Comparison of ENCODE assay signal across 21 mouse cellular contexts in the genomic region with DNA sequence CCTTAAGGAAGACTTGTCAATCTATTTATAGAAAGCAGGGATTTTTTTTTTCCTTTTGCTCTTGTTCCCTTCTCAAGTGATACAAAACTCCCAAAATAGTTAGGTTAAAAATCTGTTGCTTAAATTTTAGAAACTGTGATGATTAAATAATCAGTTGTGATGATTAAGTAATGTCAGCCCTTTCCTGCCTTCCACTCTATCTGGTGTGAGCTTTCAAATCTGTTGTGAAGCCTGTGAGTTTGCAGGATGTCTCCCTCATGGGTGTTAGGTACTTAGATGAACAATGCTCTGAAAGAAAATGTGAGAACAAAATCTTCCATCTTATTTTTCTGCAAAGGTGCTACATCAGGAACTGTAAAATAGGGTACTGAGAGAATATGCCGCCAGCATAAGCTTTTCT.
DNase-seq lines count a peak whose midpoint lies in the region; ATAC-seq and TF ChIP-seq lines count a peak whose summit lies in the region.
"Had no signal": no experiment of that assay in that cellular context is flagged by ENCODE, and none has a peak within 500 bp of the region (broad histone marks: within the 10 kb centered on the region; RNA-seq: fewer than 3 reads in every experiment).

No protein-coding gene starts in this region.

- peaks cover 2% of the 10 kb centered on the region; the same call in 1 of the 2 replicates for H3K4me1 ChIP-seq in cortical plate, adult 2 months (ENCODE audit: control insufficient read depth, insufficient read depth, low read length)
- no peaks in the 10 kb centered on the region for H3K4me1 ChIP-seq in intestine, embryonic 16.5 days (ENCODE audit: control insufficient read depth, insufficient read depth, low read length)
- H3K4me1 ChIP-seq: embryonic facial prominence, embryonic 12.5 days; embryonic facial prominence, embryonic 15.5 days; forebrain, embryonic 12.5 days; forebrain, embryonic 15.5 days; hindbrain, embryonic 12.5 days; hindbrain, embryonic 15.5 days had no signal

- no peaks in the 10 kb centered on the region for H3K36me3 ChIP-seq in intestine, embryonic 16.5 days (ENCODE audit: control insufficient read depth, insufficient read depth, low read length)
- H3K36me3 ChIP-seq: embryonic facial prominence, embryonic 12.5 days; embryonic facial prominence, embryonic 15.5 days; forebrain, embryonic 12.5 days; forebrain, embryonic 15.5 days; hindbrain, embryonic 12.5 days; hindbrain, embryonic 15.5 days had no signal

- no peak for ATAC-seq in intestine, embryonic 16.5 days
- ATAC-seq: CD4-positive, CD25-positive, alpha-beta regulatory T cell, adult 4 months; forebrain, embryonic 15.5 days had no signal

- intact Hi-C loops in left cerebral cortex, postnatal 4 days (cut with DNase I) = no loop called here

- H3K27ac ChIP-seq in cortical plate, adult 2 months (ENCODE audit: insufficient read depth, low read length) = peak overlapping the region; percentile 97; the same call in 1 of the 2 replicates
- no peak overlapping the region for H3K27ac ChIP-seq in intestine, embryonic 16.5 days (ENCODE audit: low read length)
- H3K27ac ChIP-seq: embryonic facial prominence, embryonic 12.5 days; embryonic facial prominence, embryonic 15.5 days; forebrain, embryonic 12.5 days; forebrain, embryonic 15.5 days; gastrocnemius, adult 2 months; hindbrain, embryonic 12.5 days; hindbrain, embryonic 15.5 days had no signal

- peak; percentile 16 to 21 for DNase-seq in frontal cortex, adult 2 months (ENCODE audit: extremely low spot score in 1 of 2, low spot score in 1 of 2)
- DNase-seq in frontal cortex, postnatal 25 days (ENCODE audit: low spot score in 2 of 2) = no peak
- peak; percentile 3 to 18 for DNase-seq in left cerebral cortex, adult 9 months (ENCODE audit: low spot score in 2 of 2)
- no peak for DNase-seq in left cerebral cortex, postnatal 4 days
- peak; percentile 55 for DNase-seq in telencephalon, adult 2 months (ENCODE audit: low read depth, low spot score)
- DNase-seq: cerebellum, adult 18-20 months; cerebellum, adult 9-10 months; cerebellum, postnatal 14 days; gastrocnemius, adult 2 months; gastrocnemius, postnatal 14 days; heart, adult 11 months had no signal

- no peak for TF ChIP-seq CTCF in cortical plate, adult 2 months (IDR thresholded peaks at IDR 0.05; ENCODE audit: extremely low read depth, insufficient read depth, low read length)

- H3K4me3 ChIP-seq in cortical plate, adult 2 months (ENCODE audit: insufficient read depth, low read length) = no peak overlapping the region
- H3K4me3 ChIP-seq in intestine, embryonic 16.5 days (ENCODE audit: low read length) = no peak overlapping the region
- H3K4me3 ChIP-seq: embryonic facial prominence, embryonic 12.5 days; embryonic facial prominence, embryonic 15.5 days; forebrain, embryonic 12.5 days; forebrain, embryonic 15.5 days; gastrocnemius, adult 2 months; hindbrain, embryonic 12.5 days; hindbrain, embryonic 15.5 days had no signal

- H3K27me3 ChIP-seq in intestine, embryonic 16.5 days (replicated peaks; ENCODE audit: control insufficient read depth, insufficient read depth, low read length) = no peaks in the 10 kb centered on the region
- H3K27me3 ChIP-seq: embryonic facial prominence, embryonic 12.5 days; embryonic facial prominence, embryonic 15.5 days; forebrain, embryonic 12.5 days; forebrain, embryonic 15.5 days; hindbrain, embryonic 12.5 days; hindbrain, embryonic 15.5 days had no signal

- no peak overlapping the region for H3K4me2 ChIP-seq in intestine, embryonic 16.5 days (ENCODE audit: low read depth, low read length)
- H3K4me2 ChIP-seq: embryonic facial prominence, embryonic 12.5 days; embryonic facial prominence, embryonic 15.5 days; forebrain, embryonic 12.5 days; forebrain, embryonic 15.5 days; heart, embryonic 11.5 days; hindbrain, embryonic 12.5 days; hindbrain, embryonic 15.5 days had no signal

- 77% methylated on average over 1 of the region's 1 CpGs for WGBS in intestine, embryonic 16.5 days

- no peak for TF ChIP-seq POLR2A in cortical plate, adult 2 months (IDR thresholded peaks at IDR 0.05; ENCODE audit: extremely low read depth, insufficient read depth, low read length)

- no peaks in the 10 kb centered on the region for H3K9me3 ChIP-seq in intestine, embryonic 16.5 days (ENCODE audit: control insufficient read depth, low read length)
- H3K9me3 ChIP-seq: embryonic facial prominence, embryonic 12.5 days; embryonic facial prominence, embryonic 15.5 days; forebrain, embryonic 12.5 days; forebrain, embryonic 15.5 days; hindbrain, embryonic 12.5 days; hindbrain, embryonic 15.5 days had no signal

- H3K9ac ChIP-seq in intestine, embryonic 16.5 days (ENCODE audit: low read depth, low read length) = no peak overlapping the region
- H3K9ac ChIP-seq: embryonic facial prominence, embryonic 12.5 days; embryonic facial prominence, embryonic 15.5 days; forebrain, embryonic 12.5 days; forebrain, embryonic 15.5 days; hindbrain, embryonic 12.5 days; hindbrain, embryonic 15.5 days had no signal

Comparison
In these comparisons a context has a peak if more than half of its experiments do, and no peak if none do; other contexts are left out.
1. DNase-seq: peak in frontal cortex, adult 2 months (2 of 2), left cerebral cortex, adult 9 months (2 of 2) and telencephalon, adult 2 months (single experiment); none in frontal cortex, postnatal 25 days (0 of 2) and left cerebral cortex, postnatal 4 days (single experiment).